Mouse (Mus musculus) cerebellum, adult 2 months (tissue): ENCODE results near the gene Il15.

Experiments
- CTCF ChIP-seq: fragments of 200-500 bp; IDR thresholded peaks from 2 replicates; pipeline ENCODE4 v1.5.1; 2011; ENCODE audit warnings: low read depth, mild to moderate bottlenecking, control low read depth, low read length, moderate library complexity, borderline replicate concordance; ENCODE audit not compliant: insufficient read depth
- POLR2A ChIP-seq: fragments of 200-500 bp; IDR thresholded peaks from 2 replicates; pipeline ENCODE4 v1.6.1; 2011; ENCODE audit warnings: low read length, control low read depth, borderline replicate concordance; ENCODE audit not compliant: insufficient read depth

GRCm38 (mm10) chr8:82398546-82398945 lies 4.5 kb downstream of the Il15 start:
- TF ChIP-seq CTCF: no peak
- no peak for TF ChIP-seq POLR2A
